Mouse (Mus musculus): ENCODE data around the gene Nav1.

The Nav1 gene

DNA sequence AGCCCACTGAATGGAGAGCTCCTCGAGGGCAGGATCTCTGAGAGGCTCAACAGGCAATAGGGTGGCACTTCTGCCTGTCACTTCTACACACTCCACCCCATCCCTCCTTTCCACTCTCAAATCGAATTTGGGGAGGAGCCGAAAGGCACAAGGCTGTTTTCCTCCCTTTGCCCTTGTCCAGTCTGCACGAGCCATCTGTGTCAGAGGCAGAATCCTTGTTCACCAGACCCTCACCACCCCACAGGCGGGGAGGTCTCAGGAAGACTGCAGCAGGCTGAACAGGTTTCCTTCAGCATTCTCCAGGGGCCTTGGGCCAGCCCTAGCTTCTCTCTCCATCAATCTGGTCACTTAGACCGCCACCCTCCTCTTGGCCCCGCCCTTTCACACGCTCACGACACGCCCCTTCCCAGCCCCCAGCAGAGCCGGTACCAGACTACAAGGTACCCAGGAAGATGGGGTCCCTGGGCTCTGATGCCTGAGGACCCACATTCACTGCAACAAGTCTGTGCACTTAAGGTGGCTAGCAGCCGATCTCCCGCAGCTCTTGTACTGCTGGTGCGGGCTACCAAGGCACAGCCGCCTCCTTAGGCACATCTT, 23.9 kb downstream of the Nav1 start:
- peak; percentile 63 to 64 for DNase-seq (ENCODE audit: low spot score in 2 of 2)

DNA sequence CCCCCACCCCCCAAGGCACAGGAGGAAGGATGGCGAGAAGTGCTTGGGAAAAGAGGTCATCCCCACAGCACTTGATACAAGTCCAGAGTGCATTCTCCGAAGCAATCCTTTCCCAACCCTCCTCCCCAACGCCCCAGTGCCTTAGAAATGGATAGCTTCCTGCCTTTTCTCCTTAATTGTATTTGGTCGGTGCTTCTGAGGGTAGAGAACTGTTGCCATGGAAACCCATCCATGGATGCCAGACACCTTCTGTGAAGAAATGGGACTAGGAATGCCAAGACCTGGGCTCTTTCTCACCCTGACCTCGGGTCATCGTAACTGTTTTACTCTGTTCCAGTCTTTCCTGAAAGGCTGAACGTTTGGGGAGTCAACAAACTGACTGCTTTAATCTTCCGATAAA, 26.1 kb downstream of the Nav1 start:
- DNase-seq (ENCODE audit: low spot score in 2 of 2): no peak

DNA sequence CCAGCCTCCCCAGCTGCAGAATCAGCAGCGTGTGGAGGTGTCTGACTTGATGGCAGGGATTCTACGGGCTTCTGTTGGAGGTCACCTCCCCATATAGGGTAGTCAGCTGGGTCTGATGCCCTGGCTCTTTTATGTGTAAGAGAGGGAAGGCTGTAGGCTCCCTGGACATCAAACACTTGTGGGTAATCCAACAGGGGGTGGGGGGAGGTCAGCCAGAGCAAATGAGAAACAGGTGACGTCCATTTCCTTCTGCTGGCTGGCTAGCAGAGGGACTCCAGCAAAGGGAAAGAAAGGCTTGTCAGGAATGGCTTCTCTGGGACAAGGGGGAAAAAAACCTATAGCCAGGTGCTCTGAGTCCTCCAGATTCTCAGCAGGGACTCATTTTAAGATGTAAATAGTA, 28.0 kb downstream of the Nav1 start:
- no peak for DNase-seq (ENCODE audit: low spot score in 2 of 2)

DNA sequence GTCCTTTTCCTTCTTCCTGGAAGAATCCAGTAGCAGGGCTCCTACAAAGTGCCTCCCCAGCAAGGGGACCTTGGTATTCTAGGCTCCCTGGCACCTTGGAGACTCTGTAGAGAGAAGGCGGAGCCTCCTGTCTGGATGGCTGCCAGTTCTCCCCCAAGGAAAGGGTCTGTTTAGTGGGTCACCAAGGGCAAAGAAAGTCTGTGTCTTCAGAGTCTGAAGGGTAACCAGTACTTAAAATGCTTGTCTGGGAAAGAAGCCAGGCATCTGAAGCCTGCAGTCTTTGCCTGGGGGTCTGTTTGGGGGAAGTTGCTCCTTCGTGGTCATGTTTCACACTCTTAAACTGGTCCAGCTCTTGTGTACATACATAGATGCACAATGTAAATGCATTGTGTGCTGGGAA, 29.3 kb downstream of the Nav1 start:
- no peak for DNase-seq (ENCODE audit: low spot score in 2 of 2)

DNA sequence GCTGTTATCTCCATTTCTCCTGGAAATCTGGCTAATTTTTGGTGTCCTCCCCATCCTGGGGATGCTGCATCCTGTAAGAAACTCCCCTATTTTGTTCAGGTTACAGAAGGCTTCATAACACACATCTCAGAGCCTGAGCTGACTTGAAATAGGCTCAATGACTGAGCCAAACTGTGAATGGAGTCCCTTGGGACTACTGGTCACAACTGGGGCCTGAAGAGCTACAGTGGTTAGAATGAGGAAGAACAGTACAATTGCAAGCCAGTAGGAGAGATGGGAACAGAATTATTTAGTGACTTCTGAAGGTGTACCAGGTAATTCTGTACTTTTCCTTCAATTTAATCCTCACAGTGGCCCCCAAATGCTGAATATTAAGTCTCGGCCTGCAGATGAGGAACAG, 31.7 kb downstream of the Nav1 start:
- no peak for DNase-seq (ENCODE audit: low spot score in 2 of 2)

DNA sequence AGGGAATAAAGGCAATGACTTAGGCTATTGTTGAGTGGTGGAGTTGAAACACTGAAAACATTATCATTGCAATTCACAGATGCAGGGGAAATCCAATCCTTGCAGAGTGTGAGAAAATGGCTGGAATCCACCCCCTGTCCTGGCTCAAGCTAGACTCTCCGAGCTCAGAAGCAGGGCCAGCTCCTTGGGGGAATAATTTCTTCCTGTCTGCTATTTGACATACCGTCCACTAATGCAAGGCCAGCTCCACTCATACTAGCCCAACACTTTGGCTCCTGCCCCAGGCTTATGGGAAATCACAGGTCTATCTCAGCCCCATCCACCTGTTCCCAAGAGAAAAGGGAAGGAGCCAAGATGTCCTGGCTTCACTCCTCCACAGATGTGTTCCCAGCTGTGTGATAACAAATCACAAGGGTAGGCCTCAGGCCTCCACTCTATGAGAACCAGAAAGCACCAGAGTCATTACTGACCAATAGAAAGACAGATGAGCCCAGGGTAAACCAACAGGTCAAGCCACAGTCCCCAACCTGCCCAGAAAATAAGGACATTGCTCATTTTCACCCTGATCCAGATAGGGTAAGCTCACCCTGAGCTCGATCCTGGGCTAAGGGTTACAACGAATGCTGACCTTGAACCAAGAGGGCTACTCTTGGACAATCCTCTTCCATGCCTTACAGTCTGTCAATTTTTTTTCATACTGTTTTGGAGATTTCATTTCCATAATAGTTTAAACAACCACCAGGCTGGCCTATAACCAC, 32.5 kb downstream of the Nav1 start:
- DNase-seq (ENCODE audit: low spot score in 2 of 2): no peak

DNA sequence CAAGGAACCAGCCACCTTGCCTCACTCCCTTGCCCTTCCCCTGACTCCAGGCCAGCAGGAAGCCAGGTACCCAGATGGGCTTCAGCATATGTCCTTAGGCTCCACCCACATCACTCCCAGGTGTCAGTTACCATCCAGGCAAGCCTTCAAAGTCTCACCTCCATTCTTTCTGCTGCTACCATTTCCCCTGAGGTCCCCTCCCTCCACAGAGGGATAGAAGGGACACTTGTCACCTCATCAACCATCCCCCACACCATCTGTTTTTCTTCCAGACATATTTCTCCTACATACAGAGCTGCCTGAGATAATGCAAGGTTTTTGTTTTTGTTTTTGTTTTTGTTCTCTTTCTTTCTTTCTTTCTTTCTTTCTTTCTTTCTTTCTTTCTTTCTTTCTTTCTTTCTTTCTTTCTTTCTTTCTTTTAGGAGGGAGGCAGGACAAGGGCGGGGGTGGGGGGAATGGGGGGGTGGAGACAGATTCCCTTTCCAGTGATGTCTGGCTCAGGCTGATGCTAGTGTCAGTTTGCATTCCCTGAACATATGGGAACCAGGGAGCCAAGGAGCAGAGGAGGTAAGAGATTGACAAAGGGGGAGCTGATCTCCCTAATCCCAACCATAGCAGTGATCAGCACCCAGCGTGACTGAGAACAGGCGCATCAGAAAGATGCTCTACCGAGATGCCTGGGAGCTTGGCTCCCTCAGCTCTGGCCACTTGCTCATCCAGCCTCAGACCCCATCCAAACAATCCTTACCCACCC, 34.8 kb downstream of the Nav1 start:
- no peak for DNase-seq (ENCODE audit: low spot score in 2 of 2)

DNA sequence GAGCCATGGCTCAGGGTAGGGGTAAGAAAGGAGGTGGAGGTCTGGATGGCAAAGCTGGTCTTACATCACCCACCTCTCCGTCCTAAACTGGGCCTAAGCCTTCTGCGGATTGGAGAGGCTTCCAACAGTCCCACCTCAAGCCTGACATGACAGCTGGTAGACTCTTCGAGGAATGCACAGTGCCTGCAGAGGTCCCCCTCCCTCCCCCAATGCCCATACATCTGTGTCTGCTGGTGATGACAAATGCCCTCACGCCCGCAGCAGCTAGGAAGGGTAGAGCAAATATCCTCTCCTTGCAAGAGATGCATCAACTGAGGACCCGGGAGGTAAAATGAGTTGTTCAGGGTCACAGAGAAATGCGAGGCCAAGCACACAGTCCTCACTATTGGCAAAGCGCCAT, 39.0 kb downstream of the Nav1 start:
- DNase-seq (ENCODE audit: low spot score in 2 of 2): no peak

DNA sequence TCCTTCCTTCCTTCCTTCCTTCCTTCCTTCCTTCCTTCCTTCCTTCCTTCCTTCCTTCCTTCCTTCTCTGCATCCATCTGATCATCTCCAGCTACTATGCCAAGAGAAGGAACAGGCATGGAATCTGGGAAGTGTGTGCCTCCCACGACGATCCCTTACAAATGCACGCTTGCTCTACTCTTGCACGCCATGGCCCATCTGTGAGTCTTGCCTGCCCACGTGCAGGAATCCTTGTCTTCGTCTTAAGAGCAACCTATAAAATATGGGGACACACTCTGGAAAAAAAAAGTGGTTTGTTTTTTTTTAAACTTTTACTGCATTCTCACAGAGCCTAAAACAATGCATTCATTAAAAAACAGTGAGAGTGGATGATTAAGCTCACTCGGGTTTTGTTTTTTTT, 40.5 kb downstream of the Nav1 start:
- DNase-seq (ENCODE audit: low spot score in 2 of 2): peak; percentile 77 to 87

DNA sequence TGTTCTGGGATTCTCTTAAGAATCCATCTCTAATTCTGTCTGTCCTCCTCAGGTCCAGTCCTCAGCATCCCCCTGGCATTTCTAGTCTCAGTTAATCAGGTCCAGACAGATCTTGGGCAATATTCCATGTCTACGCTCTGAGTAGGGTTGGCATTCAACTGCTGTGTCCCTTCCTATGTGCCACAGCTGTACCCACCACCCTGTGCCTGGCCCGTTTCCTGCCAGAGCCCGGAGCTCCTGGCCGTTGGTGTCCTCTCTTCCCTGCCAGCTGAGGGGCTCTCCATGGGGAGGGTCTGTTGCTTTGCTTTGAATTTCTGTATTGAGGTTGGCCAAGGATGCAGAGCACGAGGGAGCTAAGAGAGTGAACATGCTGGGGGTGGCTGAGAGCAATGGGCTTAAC, 41.3 kb downstream of the Nav1 start:
- no peak for DNase-seq (ENCODE audit: low spot score in 2 of 2)

DNA sequence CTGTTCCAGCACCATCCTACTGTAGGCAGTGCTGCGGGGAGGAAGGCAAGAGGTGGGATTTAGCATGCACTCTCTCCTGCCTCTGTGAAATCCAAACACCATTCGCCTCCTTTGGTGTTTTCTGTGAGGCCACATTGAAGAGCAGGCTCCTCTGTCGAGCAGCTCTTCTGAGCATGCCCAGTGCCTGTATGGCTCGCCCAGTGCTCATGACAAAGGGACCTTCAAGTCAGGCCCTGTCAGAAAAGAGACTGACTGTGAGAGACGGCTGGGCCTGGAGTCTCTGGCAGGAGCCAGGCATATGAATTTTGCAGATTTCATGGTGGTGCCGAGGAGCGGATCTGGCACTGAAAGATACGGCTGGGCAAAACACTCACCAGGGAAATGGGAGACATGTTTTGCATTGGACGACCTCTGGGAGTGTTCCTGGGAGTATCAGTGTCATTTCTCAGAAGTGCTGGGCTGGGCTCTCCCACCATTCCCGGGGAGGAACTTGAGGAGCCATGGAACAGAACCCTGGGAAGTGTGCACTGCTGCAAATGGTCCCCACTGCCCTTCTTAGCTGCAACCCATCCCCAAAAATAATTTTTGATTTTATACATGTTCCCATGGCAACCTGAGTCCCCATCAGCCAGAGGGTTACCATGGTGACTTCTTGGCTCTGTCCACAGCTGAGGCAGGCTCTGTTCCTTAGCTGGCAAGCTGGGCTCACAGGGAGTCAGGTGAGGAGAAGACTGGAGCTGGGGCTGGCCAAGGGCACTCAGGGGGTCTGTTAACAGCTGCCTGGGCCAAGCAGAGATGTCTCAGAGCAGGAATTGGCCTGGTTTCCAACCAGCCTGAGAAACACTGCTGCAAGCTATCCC, 42.2 kb downstream of the Nav1 start:
- peak in 1 of 2 experiments; percentile 41 for DNase-seq (ENCODE audit: low spot score in 2 of 2)

DNA sequence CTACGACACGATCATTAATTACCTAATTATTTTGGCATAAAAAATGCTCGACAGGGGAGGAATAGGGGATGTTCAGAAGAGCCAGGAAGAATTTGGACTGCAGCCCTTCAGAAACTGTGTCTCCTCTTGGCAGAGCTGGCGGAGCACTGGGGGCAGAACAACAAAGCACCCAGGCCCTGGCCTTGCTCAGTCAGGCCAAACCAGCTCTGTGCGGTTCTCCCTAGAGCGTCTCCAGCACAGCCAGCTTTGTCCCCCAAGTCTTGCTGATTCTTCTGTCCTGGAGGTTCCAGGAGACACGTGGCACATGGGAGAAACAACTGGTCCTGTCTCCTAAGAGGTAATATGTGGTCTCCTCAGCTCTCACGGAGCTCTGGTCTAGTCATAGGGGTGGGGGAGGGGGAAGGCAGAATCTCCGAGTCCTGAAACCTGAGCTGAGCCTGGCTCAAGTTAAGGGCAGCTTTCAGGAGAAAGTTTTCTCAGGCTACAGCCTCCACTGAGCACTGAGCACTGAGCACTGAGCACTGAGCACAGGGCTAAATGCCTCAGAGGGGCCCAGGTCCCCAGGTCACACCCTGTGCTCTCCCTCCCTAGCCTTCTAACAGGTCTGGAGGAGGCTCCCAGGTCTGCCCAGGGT, 43.2 kb downstream of the Nav1 start:
- no peak for DNase-seq (ENCODE audit: low spot score in 2 of 2)

DNA sequence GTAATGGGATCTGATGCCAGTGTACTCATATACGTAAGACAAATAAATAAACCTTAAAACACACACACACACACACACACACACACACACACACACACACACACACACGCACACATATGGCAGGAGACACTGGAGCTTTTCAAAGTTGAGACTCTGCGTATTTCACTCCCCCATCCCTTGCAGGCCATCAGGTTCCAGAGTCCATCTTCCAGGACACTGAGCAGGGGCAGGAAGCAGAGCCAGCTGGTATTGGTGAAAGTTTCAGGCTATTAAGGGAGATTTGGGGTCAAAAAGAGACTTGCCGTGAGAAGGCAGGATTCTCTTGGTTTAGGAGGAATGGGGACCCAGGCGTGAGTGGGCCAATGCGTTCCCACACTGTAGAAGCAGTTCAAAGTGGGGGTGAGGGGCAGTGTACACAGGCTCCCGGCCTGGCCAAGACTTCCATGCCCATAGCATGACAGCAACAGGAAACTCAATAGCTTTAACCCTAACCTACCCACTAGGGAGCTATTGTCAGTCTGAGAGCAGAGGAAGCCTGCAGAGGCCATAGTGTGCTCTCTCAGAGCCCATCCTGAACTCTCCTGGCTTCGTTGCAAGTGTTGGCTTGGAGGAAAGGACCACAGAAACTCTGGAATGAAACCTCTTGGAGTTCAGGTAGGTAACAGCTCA, 44.0 kb downstream of the Nav1 start:
- DNase-seq (ENCODE audit: low spot score in 2 of 2): no peak

DNA sequence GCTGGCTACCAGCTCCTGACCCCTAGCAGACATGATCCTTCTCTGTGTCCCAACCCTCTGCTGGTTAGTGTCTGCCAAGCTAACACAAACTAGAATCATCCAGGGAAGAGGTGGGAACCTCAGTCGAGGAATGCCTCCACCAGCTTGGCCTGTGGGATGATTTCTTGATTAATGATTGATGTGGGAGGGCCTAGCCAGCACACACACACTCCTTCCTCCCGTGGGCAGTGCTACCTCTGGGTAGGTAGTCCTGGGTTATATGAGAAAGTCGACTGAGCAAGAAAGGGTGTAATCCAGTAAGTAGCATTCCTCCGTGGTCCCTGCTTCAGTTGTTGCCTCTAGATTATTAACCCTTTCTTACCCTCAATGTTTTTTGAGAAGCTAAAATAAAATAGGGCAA, 45.0 kb downstream of the Nav1 start:
- DNase-seq (ENCODE audit: low spot score in 2 of 2): no peak

DNA sequence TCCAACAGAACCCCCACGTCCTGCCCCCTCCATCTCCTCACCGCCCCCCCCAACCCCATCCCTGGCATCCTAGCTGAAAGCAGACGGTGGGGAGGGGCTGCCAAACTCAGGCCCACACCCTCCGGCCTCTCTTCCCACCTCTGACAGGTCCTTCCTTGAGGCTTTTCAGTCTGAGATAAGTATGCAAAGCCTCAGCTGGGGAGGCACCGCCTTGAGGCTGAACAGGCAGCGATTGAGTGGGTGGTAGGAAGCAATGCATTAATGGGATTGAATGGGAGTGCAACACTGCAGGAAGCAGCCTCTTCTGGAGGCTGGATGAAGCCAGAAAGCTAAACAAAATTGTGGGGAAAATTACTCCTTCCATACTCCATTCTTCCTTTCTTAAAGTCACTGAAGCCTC, 45.8 kb downstream of the Nav1 start:
- DNase-seq (ENCODE audit: low spot score in 2 of 2): no peak

DNA sequence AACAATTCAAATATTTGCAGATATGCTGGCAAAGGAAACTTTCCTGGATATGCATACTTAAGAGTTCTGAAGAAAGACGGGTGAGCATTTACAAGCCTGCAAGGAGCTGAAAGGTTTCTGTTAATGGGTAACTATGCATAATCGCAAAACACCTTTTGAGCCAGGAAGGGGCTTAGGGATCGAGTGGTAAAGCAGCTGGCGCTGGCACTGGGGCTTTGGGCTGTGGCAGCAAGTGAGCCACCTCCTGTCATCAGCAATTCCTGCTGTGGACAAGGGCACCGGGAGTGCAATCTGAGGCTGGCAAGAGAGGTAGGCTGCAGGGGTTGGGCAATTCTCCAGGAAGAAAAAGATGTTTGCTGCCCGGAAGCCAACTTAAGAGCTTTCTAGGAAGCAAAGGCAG, 49.1 kb downstream of the Nav1 start:
- no peak for DNase-seq (ENCODE audit: low spot score in 2 of 2)

DNA sequence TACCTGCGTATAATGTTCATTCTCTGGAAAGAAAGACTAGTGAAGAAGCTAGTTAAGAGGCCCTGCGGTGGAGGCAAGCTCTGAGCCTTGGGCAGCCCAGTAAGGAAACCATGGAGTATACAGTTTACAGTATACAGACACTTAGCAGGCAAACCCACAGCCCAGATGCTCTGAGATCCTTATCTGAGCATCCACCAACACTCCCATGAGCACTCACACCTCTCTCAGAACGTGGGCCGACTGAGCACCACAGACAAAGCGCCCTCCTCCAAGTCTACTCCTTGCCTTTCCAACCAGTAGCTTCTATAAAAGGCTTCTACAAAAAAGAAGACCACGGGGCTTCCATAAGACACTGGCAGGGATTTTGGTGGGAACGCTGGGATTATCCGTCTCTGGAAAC, 51.2 kb downstream of the Nav1 start:
- DNase-seq (ENCODE audit: low spot score in 2 of 2): peak; percentile 74 to 87

DNA sequence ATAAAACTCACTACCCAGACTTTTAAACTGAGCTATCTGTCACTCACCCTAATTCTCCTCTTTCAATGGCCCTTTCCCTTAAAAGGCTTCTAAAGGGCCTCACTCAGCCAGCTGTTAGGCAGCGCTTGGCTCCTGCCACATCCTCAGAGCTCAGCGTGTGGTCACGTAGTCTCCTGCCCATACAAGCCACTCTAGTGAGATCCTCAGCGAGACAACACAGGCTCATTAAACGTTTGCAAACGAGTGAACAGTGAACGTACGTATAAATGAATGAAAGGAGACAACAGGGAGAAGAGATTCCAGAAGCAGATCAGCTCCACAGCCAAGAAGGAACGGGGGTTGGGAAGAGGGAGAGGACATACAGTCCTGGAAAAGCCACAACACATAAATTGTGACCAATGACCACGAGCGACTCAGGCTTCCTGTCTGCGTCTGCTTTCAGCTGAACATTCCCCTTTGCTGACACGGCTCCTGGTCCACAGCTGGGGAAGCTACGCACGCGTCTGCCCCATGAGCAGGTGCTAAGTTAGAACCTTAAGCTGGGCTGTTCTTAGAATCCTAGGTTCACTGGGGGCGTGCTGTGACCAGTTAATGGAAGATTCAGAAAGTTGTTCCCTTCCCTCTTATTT, 52.3 kb downstream of the Nav1 start:
- no peak for DNase-seq (ENCODE audit: low spot score in 2 of 2)

DNA sequence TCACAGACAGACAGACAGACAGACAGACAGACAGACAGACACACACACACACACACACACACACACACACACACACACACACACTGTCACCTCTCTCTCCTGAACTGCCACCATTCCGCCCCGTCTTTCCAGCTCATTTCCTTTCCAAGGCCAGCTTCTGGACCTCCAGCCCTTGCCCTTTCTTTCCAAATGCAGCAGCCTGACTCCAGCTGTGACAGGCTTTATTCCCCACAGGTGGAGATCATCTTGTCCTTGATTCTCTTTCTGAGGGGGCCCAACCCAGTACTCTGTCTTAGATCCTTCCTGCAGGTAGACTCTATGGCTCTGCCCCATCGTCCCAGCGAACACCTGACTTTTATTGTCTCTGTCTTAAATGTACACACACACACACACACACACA, 53.5 kb downstream of the Nav1 start:
- DNase-seq (ENCODE audit: low spot score in 2 of 2): no peak

DNA sequence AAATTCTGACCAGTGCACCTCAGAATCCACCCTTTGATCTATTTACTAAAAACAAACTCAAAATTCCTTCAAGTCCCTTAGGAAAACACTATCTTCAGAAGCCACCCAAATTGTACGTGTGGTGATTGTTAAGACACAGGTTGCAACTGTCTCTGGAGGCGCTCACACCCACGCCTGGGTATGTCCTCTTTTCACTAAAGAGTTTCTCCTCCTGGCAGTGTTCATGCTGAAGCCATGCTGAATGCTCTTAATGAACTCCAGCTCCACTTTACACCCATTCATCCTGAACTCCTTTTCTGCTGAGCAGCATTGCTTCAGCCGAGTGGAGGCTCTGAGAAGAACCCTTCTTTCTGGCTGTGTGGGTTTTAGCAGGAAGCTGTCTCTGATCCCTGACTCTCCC, 53.9 kb downstream of the Nav1 start:
- no peak for DNase-seq (ENCODE audit: low spot score in 2 of 2)

DNA sequence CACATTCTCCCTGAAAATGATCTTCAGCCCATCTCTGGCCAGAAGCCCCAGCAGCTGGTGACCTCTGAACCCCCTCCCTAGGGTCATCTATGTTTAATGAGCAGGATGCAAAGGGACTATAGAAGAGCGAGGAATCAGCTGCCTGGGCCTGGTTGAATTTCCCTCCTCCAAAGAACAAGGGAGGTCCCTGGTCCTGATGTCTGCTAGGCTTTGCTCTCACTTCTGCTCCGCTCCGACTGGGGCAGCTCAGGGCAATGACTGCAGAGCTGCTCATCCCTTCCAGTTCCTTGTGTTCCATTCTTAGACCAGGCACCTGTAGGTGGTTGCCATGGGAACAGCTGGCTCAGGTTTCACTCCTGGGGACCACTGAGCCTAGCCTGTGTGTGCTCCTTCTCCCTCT, 56.2 kb downstream of the Nav1 start:
- DNase-seq (ENCODE audit: low spot score in 2 of 2): no peak
